Mouse (Mus musculus): Measurements from ENCODE around the gene Phf5a. TPM values are rescaled to one million over a fixed set of nuclear protein-coding genes. Genes with fewer than 3 reads are reported as not detected.

Phf5a gene
- polyA plus RNA-seq, 2 experiments: 72.6 to 120 TPM

DNA sequence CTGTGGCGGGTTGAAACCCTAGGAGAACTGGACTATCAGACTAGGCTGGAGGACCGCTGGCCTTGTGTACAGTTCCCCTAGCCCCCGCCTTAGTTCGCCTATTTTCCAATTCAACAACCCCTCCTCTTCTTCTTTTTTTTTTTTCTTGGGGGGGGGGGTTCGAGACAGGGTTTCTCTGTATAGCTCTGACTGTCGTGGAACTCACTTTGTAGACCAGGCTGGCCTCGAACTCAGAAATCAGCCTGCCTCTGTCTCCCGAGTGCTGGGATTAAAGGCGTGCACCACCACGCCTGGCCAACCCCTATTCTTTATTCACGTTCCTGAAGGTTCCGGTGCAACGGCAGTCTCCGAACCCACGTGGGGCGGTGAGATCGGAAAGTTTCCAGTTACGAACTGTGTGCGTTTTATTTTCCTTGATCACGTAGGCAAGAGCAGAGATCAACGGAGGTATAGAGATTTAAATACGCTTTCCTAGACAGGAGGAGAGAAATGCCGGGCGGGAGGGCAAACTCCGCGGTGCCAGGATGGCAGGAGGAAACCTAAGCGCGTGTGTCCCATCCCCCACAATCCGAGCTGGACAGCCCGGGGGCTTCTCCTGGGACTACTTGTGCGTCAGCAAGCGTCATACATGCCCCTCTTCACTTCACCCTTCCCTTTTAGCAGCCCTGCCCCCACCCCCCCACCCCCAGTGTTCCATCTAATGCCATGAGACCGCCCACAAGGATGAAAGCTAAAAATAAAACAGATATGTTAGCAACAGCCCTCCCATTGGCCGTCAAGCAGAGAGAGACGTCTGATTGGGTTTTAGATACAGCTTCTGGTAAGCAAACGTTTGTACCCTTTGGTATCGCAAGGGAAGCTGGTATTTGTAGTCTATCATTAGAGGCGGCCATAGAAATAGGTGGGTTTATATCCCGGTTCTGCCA lies 12.1 kb downstream of the Phf5a start:
- H3K9ac ChIP-seq (replicated peaks): peak overlapping the region; percentile 86
- no peaks in the 10 kb centered on the region for H3K9me3 ChIP-seq (ENCODE audit: control insufficient read depth, low read length)
- no peaks in the 10 kb centered on the region for H3K27me3 ChIP-seq (ENCODE audit: control insufficient read depth, insufficient read depth, low read length)
- peak overlapping the region; percentile 92 for H3K27ac ChIP-seq
- peak; percentile 85 to 88 (median 86) for DNase-seq (ENCODE audit: low read depth in 3 of 3, low spot score in 3 of 3)
- ATAC-seq (ENCODE audit: insufficient read depth): peak; percentile 64
- no peak for TF ChIP-seq CTCF (IDR thresholded peaks at IDR 0.05; ENCODE audit: low read depth)
- TF ChIP-seq EP300 (IDR thresholded peaks at IDR 0.05; ENCODE audit: low read depth): no peak
- H3K4me1 ChIP-seq (replicated peaks; ENCODE audit: control insufficient read depth in 2 of 2, insufficient read depth in 2 of 2, low read length in 1 of 2): peaks cover 12 to 13% of the 10 kb centered on the region in 2 experiments
- H3K4me3 ChIP-seq (ENCODE audit: insufficient read depth in 1 of 2, low read depth in 2 of 2, low read length in 2 of 2): peak overlapping the region; percentile 87 to 89
- H3K36me3 ChIP-seq (replicated peaks; ENCODE audit: control insufficient read depth, insufficient read depth, low read depth): peaks cover 3% of the 10 kb centered on the region
- peak overlapping the region; percentile 71 for H3K4me2 ChIP-seq (ENCODE audit: low read depth)
- WGBS (ENCODE audit: insufficient replicate concordance): under 1% methylated on average over 39 of the region's 39 CpGs

DNA sequence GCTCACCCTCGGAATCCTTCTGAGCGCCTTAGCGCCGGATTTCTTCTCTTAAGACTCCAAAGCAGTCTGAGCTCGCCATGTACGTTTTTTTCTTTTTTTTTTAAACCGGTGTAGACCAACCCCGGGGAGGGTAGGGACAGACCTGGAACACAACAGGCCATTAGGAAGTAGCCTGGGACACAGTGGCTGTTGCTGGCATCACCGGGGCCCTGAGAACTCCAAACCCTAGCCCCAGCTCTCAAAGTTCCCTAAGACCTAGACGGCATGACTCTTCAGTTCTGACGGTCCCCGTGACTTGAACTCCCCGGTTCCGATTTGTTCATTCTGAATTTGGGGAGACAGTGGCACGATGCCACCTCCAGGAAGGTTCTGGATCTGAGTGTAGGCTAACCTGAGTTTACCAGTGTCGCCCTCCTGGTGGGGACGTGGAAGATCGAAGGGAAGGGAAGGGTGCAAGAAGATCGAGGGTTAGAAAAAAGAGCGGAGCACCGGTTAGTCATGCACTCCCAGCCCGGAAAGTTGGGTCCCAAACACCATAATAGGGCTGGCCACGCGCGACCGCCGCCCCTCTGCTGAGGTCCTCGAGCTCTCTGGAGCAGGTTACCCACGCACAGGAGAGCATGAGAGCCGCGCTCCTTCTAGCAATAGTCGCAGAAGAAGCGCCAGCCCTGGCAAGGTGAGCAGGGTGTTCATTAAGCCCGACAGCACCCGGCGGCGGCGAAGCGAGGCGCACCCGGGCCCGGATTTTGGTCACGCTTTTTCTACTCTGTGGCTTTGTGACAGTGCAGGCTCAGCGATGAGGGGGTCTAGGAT lies 13.0 kb downstream of the Phf5a start, which contains the start of gene Tob2:
Gene Tob2 (minus strand): TSS at position 280 of the 813 bp plus-strand sequence.
- H3K4me1 ChIP-seq (replicated peaks; ENCODE audit: control insufficient read depth in 2 of 2, insufficient read depth in 2 of 2, low read length in 1 of 2): peaks cover 12 to 13% of the 10 kb centered on the region in 2 experiments

DNA sequence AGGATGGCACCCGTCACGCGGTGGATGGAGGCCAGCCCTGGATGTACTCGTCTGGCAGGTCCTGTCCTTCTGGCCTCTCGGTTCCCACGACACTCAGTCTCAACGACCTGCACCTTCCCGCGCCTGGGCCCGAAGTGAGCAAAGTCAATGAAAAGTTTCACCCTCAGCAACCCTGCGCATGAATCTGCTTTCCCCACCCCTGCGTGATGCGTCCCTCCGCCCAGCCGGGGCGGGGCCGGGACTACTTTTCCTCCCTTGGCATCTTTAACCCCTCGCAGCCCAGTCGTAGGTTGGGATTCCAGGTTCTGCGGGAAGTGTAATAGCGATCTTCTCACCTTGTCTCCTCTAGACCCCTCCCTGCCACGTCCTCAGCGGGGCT lies 13.6 kb downstream of the Phf5a start:
- Histone ChIP-seq H3K27me3 (ENCODE audit: control insufficient read depth, insufficient read depth, low read length) (no peaks in the 10 kb centered on the region), H3K4me3 (ENCODE audit: insufficient read depth in 1 of 2, low read depth in 2 of 2, low read length in 2 of 2) (peak overlapping the region; percentile 87 to 89), H3K36me3 (replicated peaks; ENCODE audit: control insufficient read depth, insufficient read depth, low read depth) (peaks cover 5% of the 10 kb centered on the region; the same call in 1 of the 2 replicates), H3K4me1 (replicated peaks; ENCODE audit: control insufficient read depth in 2 of 2, insufficient read depth in 2 of 2, low read length in 1 of 2) (peaks cover 12 to 15% of the 10 kb centered on the region in 2 experiments), H3K27ac (peak overlapping the region; percentile 92), H3K9me3 (ENCODE audit: control insufficient read depth, low read length) (no peaks in the 10 kb centered on the region), H3K4me2 (ENCODE audit: low read depth) (peak overlapping the region; percentile 71), H3K9ac (replicated peaks) (peak overlapping the region; percentile 86)
- 0% methylated on average over 23 of the region's 23 CpGs for WGBS (ENCODE audit: insufficient replicate concordance)
- ATAC-seq (ENCODE audit: insufficient read depth): peak; percentile 50
- TF ChIP-seq CTCF (IDR thresholded peaks at IDR 0.05; ENCODE audit: low read depth): no peak
- TF ChIP-seq EP300 (IDR thresholded peaks at IDR 0.05; ENCODE audit: low read depth): peak; percentile 62
- DNase-seq (ENCODE audit: low read depth in 3 of 3, low spot score in 3 of 3): peak; percentile 77 to 83 (median 82)

More for the DNA sequence above, 13.0 kb downstream of the Phf5a start, which contains the start of gene Tob2:
- peak within 1 kb of the TSS; percentile 86 for H3K9ac ChIP-seq (replicated peaks)
- H3K27ac ChIP-seq: peak within 1 kb of the TSS; percentile 92
- under 1% methylated on average over 44 of the region's 44 CpGs for WGBS (ENCODE audit: insufficient replicate concordance)
- H3K27me3 ChIP-seq (ENCODE audit: control insufficient read depth, insufficient read depth, low read length): no peaks in the 10 kb centered on the region
- ATAC-seq (ENCODE audit: insufficient read depth) (peak; percentile 11; the same call in 1 of the 2 replicates), DNase-seq (ENCODE audit: low read depth in 3 of 3, low spot score in 3 of 3) (peak; percentile 52 to 63 (median 59))
- peak; percentile 28; the same call in 1 of the 2 replicates for TF ChIP-seq CTCF (IDR thresholded peaks at IDR 0.05; ENCODE audit: low read depth)
- no peak; the same call in 1 of the 2 replicates for TF ChIP-seq EP300 (IDR thresholded peaks at IDR 0.05; ENCODE audit: low read depth)
- peak within 1 kb of the TSS; percentile 87 to 89 for H3K4me3 ChIP-seq (ENCODE audit: insufficient read depth in 1 of 2, low read depth in 2 of 2, low read length in 2 of 2)
- peaks cover 5% of the 10 kb centered on the region; the same call in 1 of the 2 replicates for H3K36me3 ChIP-seq (replicated peaks; ENCODE audit: control insufficient read depth, insufficient read depth, low read depth)
- no peaks in the 10 kb centered on the region for H3K9me3 ChIP-seq (ENCODE audit: control insufficient read depth, low read length)
- peak within 1 kb of the TSS; percentile 71 for H3K4me2 ChIP-seq (ENCODE audit: low read depth)

DNA sequence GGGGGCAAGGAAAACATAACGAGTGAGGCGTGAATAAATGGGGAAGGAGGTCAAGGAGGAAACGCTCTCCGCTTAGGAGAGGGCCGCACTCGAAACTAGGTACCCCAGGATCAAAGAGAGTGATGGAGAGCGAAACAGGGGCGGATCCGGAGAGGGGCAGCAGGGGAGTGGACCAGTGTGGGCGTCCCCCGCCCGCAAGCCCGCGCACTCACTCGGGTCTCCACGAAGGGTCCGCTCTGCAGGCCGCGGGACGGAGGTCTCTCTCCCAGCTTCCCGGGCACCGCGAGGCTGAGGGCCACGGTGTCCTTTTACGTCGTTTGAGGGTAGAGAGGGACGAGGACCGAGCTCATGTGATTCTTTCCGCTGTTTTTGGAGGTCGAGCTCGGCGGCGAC lies 14.0 kb downstream of the Phf5a start:
- peak overlapping the region; percentile 86 for H3K9ac ChIP-seq (replicated peaks)
- H3K4me2 ChIP-seq (ENCODE audit: low read depth): peak overlapping the region; percentile 71
- no peaks in the 10 kb centered on the region for H3K9me3 ChIP-seq (ENCODE audit: control insufficient read depth, low read length)
- no peaks in the 10 kb centered on the region for H3K27me3 ChIP-seq (ENCODE audit: control insufficient read depth, insufficient read depth, low read length)
- H3K27ac ChIP-seq: peak overlapping the region; percentile 92
- TF ChIP-seq CTCF (IDR thresholded peaks at IDR 0.05; ENCODE audit: low read depth) (no peak), EP300 (IDR thresholded peaks at IDR 0.05; ENCODE audit: low read depth) (no peak)
- DNase-seq (ENCODE audit: low read depth in 3 of 3, low spot score in 3 of 3) (peak in 1 of 3 experiments; percentile 35), ATAC-seq (ENCODE audit: insufficient read depth) (peak; percentile 24)
- H3K4me3 ChIP-seq (ENCODE audit: insufficient read depth in 1 of 2, low read depth in 2 of 2, low read length in 2 of 2): peak overlapping the region; percentile 87 to 89
- peaks cover 5% of the 10 kb centered on the region; the same call in 1 of the 2 replicates for H3K36me3 ChIP-seq (replicated peaks; ENCODE audit: control insufficient read depth, insufficient read depth, low read depth)
- WGBS (ENCODE audit: insufficient replicate concordance): under 1% methylated on average over 32 of the region's 33 CpGs
- H3K4me1 ChIP-seq (replicated peaks; ENCODE audit: control insufficient read depth in 2 of 2, insufficient read depth in 2 of 2, low read length in 1 of 2): peaks cover 12 to 15% of the 10 kb centered on the region in 2 experiments
